Mouse (Mus musculus) cerebellum, adult 2 months (tissue): ENCODE data around the gene Gm8127.
"Not testable (repeated sequence)": the region's sequence is repeated elsewhere in the genome, so short reads cannot be mapped to it uniquely, and the experiment has no call there.

Source experiments
- CTCF ChIP-seq: fragments of 200-500 bp; IDR thresholded peaks from 2 replicates; pipeline ENCODE4 v1.5.1; 2011; ENCODE audit warnings: low read depth, mild to moderate bottlenecking, control low read depth, low read length, moderate library complexity, borderline replicate concordance; ENCODE audit not compliant: insufficient read depth
- POLR2A ChIP-seq: fragments of 200-500 bp; IDR thresholded peaks from 2 replicates; pipeline ENCODE4 v1.6.1; 2011; ENCODE audit warnings: low read length, control low read depth, borderline replicate concordance; ENCODE audit not compliant: insufficient read depth

DNA sequence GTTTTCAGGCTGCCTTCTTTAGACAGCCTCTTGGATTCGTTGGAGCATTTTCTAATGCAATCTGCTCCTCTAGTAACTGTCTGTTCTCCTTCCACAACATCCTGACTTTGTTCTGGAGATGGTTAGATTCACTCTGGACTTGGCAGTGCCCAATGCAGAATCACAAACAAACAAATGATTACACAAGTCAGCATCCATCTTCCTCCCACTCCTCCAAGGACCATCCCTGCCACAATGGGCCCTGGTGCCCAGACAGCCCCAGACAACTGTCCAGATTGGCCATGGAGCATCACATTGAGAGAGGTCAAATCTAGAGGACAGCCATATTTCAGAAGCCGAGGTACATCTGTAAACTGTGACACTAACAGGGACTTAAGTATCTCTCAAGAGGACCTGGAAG is 16.2 kb downstream of the Gm8127 start:
- not testable (repeated sequence) for TF ChIP-seq CTCF, POLR2A
